24 mouse cellular contexts compared by ENCODE assay signal in genomic region chr12:107749381-107750085, GRCm38 (mm10).
DNase-seq lines count a peak whose midpoint lies in the region; ATAC-seq lines count a peak whose summit lies in the region.
"Had no signal": no experiment of that assay in that cellular context is flagged by ENCODE, and none has a peak within 500 bp of the region (broad histone marks: within the 10 kb centered on the region; RNA-seq: fewer than 3 reads in every experiment).

No protein-coding gene starts in this region.

- H3K27me3 ChIP-seq in limb, embryonic 12.5 days, result peaks cover 3% of the 10 kb centered on the region; the same call in 1 of the 2 replicates
- H3K27me3 ChIP-seq: forebrain, embryonic 12.5 days; hindbrain, embryonic 13.5 days; megakaryocyte, embryonic 14.5 days had no signal

- no peaks in the 10 kb centered on the region for H3K36me3 ChIP-seq in limb, embryonic 12.5 days
- H3K36me3 ChIP-seq: forebrain, embryonic 12.5 days; G1E; hindbrain, embryonic 13.5 days had no signal

- no peaks in the 10 kb centered on the region for H3K9me3 ChIP-seq in limb, embryonic 12.5 days
- H3K9me3 ChIP-seq: forebrain, embryonic 12.5 days; hindbrain, embryonic 13.5 days had no signal

- intact Hi-C loops in left cerebral cortex, postnatal 14 days (cut with DNase I), result no loop called here
- intact Hi-C loops in left cerebral cortex, postnatal 10 days (cut with DNase I), result no loop called here

- no peak overlapping the region for H3K9ac ChIP-seq in limb, embryonic 12.5 days (replicated peaks)
- H3K9ac ChIP-seq: forebrain, embryonic 12.5 days; hindbrain, embryonic 13.5 days had no signal

- DNase-seq in frontal cortex, postnatal 36 days (ENCODE audit: low spot score in 2 of 2), result peak; percentile 24 to 26
- no peak for DNase-seq in frontal cortex, postnatal 25 days (ENCODE audit: low spot score in 2 of 2)
- DNase-seq in left cerebral cortex, postnatal 14 days (ENCODE audit: low spot score in 2 of 2), result peak; percentile 23 to 32
- DNase-seq in left cerebral cortex, postnatal 10 days (ENCODE audit: extremely low spot score in 1 of 2, low spot score in 2 of 2), result no peak
- DNase-seq in brain, adult 2 months (ENCODE audit: low read depth, low spot score), result peak; percentile 66
- DNase-seq in spleen, adult 18-20 months, result no peak
- no peak for DNase-seq in spleen, adult 12 weeks (ENCODE audit: low spot score)
- DNase-seq: cerebellum, adult 18-20 months; cerebellum, postnatal 36 days; heart, postnatal 14 days; kidney, adult 8-10 months; kidney, postnatal 14 days; layer of hippocampus, postnatal 36 days; lung, adult 18-20 months; lung, postnatal 14 days; thymus, postnatal 4 days had no signal

- H3K27ac ChIP-seq in limb, embryonic 12.5 days, result peak overlapping the region; percentile 63
- H3K27ac ChIP-seq: forebrain, embryonic 12.5 days; hindbrain, embryonic 13.5 days; layer of hippocampus, adult 2 months had no signal

- 56% methylated on average over 11 of the region's 11 CpGs for WGBS in limb, embryonic 12.5 days

- no peak overlapping the region for H3K4me3 ChIP-seq in limb, embryonic 12.5 days (replicated peaks)
- H3K4me3 ChIP-seq: forebrain, embryonic 12.5 days; hindbrain, embryonic 13.5 days; layer of hippocampus, adult 2 months; megakaryocyte, embryonic 14.5 days had no signal

- no peak for ATAC-seq in limb, embryonic 12.5 days (ENCODE audit: insufficient number of reproducible peaks, insufficient read depth, low FRiP score, low TSS enrichment, low read depth)
- ATAC-seq: midbrain, embryonic 16.5 days had no signal

- H3K4me2 ChIP-seq in limb, embryonic 12.5 days, result no peak overlapping the region; the same call in 1 of the 2 replicates
- H3K4me2 ChIP-seq: forebrain, embryonic 12.5 days; hindbrain, embryonic 13.5 days; liver, embryonic 11.5 days had no signal

- peaks cover 56% of the 10 kb centered on the region for H3K4me1 ChIP-seq in limb, embryonic 12.5 days (replicated peaks)
- H3K4me1 ChIP-seq: megakaryocyte, embryonic 14.5 days had no signal

Comparison
In these comparisons a context has a peak if more than half of its experiments do, and no peak if none do; other contexts are left out.
1. DNase-seq: peak in frontal cortex, postnatal 36 days (2 of 2), left cerebral cortex, postnatal 14 days (2 of 2) and brain, adult 2 months (single experiment); none in frontal cortex, postnatal 25 days (0 of 2), left cerebral cortex, postnatal 10 days (0 of 2), spleen, adult 18-20 months (0 of 2) and spleen, adult 12 weeks (single experiment).